Mouse (Mus musculus): ENCODE data around the gene Vmn1r185.
"Not testable (repeated sequence)": the region's sequence is repeated elsewhere in the genome, so short reads cannot be mapped to it uniquely, and the experiment has no call there.

Gene Vmn1r185

GRCm38 (mm10) chr7:26618364-26618763, at the start of gene Vmn1r185:
Vmn1r185 (minus strand) TSS chr7:26618464.
- DNase-seq, result not testable (repeated sequence)

- not testable (repeated sequence) for DNase-seq
Measured at GRCm38 (mm10) chr7:26667466-26667865, 49.2 kb upstream of the Vmn1r185 start.

DNA sequence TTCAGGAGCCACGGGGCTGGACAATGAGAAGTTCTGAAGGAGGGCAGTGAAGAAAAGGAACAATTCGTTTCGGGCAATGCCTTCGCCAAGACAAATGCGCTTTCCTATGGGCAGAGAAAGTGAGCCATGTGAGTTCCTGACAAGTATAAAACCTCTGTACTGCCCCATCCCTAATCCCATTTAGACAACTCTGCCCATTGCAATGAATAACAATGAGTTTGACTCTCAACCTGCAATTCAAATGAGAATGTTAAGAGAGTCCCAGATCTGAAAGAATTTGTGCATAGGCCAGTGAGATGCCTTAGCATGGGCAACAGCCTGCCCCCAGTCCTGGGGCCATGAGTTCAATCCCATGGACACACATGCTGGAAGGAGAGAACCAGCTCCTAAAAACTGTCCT, 47.7 kb upstream of the Vmn1r185 start:
- no peak for DNase-seq

DNA sequence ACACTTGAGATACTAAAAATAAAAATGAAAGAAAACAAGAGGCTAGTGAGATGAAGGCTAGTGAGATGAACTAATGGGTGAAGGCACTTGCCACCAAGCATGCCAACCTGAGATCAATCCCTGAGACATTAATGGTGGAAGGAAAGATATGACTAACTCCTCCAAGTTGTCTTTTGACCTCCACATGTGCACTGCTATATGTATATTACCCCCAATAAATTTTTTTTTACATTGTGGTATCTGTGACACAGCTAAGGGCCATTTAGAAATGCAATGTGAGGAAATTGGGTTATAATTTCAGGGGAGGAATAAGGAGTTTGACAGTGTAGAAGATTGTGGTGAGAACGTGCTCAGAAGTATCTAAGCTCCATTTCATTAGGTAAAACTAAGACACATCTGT, 28.5 kb downstream of the Vmn1r185 start:
- DNase-seq, result no peak

DNA sequence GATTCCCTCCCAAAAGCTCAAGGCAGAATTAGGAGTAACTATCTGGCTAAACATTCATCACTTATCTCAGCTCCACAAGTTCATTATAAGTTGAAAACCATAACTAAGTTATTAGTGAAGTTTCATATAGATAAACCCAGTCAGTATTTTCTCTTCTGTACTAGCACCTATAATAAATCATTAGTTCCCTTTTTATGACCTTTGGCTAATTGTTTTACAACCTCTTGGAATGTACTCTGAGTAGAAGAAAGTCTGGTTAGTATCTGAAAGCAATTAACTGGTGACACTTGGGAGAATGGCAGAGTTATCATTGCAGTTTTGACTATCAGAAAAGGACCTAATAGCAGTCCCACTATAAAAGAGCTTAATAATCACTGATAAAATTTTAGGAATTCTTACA, 29.2 kb downstream of the Vmn1r185 start:
- no peak for DNase-seq

All from lung, adult 18-20 months (tissue).